Mouse (Mus musculus): ENCODE measurements around the gene Usp49.
"Not testable (repeated sequence)": the region's sequence is repeated elsewhere in the genome, so short reads cannot be mapped to it uniquely, and the experiment has no call there.

The Usp49 gene

DNA sequence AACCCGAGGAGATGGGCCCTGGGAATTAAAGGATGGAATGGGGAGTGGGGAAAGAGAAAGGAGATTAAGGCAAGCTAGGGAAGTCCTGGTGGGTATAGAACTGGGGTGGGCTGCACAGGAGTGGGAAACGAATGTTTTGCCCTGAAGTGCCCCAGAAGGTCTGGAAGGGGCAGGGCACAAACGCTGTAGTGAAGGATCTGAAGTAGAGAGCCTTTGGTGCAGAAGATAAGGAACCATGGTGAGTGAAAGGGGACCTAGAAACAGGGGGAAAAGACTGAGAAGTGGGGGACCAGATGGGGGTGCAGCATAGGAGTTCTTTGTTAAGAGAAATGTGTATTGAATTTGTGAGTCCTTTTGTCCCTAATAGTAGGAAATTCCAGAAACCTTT is at the start of gene Usp49:
Usp49 (plus strand) TSS at position 13 of the 388 bp plus-strand sequence.
- DNase-seq (ENCODE audit: low spot score): no peak

DNA sequence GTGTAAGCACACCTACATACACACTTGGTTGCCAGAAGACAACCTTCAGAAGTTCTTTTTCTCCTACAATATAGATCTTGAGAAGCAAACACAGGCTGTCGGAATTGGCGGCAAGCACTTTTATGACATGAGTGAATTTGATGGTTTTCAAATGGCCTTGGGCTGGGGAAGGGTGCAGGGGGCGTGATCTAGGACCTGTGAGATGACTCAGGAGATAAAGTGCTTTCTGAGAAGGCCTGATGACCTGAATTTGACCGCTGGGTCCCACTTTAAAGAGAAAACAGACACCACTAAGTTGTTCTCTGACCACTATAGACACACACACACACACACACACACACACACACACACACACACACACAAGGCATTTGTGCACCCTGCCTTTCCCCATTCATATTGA is 49.5 kb upstream of the Usp49 start:
- no peak for DNase-seq (ENCODE audit: low spot score)

DNA sequence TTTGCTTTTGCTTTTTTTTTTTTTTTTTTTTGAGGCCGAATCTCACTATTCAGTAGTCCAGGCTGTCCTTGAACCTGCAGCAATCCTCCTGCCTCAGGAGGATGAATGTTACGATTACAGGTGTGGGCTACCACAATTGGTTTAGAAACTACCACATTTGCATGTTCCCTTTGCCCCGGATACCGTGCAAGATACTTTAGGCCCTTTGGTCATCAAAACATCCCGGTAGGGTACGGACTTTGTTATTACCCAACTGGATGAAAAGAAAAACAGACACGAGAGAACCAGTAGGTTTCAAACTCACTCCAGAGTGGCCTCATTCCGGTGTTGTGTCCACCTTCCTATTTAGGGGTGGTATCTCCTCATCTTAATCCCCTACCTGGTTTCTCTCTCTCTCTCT is 42.0 kb upstream of the Usp49 start:
- no peak for DNase-seq (ENCODE audit: low spot score)

DNA sequence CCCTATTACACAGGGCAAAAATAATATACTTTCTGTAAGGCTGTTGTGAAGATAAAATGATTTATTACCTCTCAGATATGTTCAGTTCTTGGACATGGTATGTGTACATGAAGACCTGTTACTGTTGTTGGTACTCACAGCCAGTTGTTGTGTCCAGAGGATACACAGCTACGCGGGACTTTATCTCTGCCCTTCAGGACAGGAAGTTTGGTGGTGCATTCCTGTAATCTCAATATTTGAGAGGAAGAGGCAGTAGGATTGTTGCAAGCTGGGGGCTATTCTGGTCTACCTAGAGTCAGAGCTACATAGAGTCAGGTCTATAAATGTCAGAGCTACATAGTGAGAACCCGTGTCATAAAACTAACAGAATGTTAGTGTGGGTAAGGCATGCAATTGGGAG is 39.4 kb upstream of the Usp49 start:
- DNase-seq (ENCODE audit: low spot score): no peak

DNA sequence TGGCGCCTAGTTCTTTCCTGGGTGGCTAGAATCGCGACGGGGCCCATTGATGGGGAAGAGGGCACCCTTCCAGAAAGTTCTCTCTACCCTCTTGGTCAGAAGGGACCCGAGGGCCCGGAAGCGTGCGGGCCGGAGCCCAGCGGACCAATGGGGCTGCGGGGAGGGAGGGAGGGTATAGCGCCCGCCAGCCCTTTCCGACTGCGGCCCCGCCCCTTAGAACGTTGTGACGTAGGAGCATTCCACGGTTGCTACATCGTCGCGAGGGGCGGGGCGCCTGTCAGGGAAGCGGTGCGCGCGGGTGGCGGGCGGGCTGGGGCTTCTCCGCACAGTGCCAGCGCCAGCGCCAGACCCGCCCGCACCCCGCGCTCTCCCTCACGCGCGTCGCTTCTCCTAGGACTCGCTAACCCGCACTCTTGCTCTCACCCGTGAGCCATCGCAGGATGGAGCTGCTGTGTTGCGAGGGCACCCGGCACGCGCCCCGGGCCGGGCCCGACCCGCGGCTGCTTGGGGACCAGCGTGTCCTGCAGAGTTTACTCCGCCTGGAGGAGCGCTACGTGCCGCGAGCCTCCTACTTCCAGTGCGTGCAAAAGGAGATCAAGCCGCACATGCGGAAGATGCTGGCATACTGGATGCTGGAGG is 37.2 kb upstream of the Usp49 start:
- peak; percentile 96 for DNase-seq (ENCODE audit: low spot score)

DNA sequence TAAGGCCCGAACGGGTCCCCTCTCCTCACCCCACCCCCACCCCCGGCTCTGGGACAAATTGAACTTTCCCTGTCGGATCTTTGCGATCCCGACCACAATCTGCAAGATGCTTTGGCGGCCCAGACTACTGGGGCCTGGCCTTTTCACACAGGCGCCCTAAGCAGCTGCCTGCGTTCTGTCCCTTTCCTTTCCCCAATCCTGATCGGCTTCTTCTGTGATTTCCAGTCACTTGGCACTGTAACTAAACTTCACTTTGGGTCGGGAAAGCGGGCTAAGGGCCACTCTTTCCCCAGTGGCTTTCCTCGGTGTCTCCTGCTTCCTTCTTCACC is 36.7 kb upstream of the Usp49 start:
- DNase-seq (ENCODE audit: low spot score): no peak

DNA sequence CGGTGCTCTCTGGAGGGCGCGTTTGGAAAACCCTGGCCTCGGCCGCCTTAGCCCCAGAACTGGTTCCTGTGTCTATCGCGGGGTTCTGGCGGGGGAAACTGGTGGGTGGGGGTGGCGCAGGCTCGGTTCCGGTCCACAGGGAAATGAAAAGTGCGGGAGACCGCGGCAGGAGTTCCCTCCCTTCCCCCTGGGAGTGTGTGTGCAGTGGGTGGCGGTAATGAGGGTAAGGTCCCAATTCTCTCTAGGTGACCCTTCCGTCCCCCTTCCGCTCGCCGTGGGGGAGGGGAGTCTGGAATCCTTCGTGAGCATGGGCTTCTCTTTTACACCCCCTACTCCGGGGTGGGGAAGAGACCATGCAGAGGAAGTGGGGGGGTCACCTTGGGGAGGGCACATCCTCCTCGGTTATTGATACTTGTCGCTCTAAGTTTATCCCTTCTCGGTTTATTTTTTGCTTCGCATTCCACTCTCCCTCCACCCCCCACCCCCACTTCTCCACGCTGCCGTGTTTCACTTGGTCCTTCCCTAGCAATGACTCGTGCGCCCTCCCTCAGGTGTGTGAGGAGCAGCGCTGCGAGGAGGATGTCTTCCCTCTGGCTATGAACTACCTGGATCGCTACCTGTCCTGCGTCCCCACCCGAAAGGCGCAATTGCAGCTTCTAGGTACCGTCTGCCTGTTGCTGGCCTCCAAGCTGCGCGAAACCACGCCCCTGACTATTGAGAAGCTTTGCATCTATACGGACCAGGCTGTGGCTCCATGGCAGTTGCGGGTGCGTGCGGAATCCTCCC is 36.1 kb upstream of the Usp49 start:
- DNase-seq (ENCODE audit: low spot score): peak; percentile 44

DNA sequence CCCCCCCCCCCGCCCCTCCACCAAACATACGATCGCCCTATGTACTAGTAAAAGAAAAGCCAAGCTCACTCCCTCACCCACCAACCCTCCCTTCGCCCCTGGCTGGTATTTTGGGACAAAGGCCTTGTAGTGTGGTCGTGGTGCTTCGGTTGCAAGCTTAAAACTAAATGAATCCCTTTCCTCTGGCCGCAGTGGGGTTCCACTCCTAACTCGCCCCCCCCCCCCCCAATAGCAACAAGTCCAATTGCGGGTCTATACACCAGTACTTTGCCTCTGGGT is 35.6 kb upstream of the Usp49 start:
- no peak for DNase-seq (ENCODE audit: low spot score)

DNA sequence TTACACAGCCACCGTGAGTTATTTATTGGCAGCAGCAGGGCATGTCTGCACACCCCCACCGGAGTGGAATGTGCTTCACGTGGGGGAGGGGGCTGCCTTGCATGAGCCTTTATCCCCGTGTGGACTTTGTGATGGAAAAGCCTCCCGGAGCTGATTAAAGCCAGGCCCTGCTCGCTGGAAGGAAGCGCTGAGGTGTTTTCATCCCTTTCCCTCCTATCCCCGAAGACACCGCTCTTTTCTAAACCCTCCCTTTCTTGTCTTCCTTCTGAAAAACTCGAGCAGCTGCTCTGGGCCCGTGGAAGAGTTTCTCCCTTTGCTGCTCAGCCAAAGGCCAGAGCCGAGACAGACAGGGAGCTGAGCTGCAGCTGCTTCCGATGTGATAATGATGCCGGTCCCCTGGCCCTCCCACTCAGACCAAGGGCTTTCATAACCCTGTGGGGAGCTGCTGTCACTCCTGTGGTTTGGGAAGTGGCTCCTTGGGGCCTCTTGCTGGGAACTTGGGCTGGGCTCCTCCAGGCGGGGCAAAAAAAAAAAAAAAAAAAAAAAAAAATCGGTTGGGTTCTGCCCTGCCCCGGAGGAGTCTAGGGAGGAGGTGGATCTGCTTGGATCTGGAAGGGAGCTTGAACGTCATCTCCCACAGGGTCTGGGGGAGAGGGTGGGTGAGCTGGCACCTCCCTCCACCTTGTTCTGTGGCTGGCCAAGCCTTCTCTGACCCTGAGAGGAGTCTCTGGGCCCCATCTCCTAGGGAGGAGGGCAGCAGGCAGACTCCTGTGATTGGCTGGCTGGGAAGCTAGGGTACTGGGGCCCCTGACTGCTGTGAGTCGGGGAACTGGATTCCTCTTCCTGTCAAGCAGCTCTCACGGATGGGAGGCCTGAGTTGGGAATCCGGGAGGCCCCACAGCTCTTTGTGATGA is 35.0 kb upstream of the Usp49 start:
- DNase-seq (ENCODE audit: low spot score): peak; percentile 70

DNA sequence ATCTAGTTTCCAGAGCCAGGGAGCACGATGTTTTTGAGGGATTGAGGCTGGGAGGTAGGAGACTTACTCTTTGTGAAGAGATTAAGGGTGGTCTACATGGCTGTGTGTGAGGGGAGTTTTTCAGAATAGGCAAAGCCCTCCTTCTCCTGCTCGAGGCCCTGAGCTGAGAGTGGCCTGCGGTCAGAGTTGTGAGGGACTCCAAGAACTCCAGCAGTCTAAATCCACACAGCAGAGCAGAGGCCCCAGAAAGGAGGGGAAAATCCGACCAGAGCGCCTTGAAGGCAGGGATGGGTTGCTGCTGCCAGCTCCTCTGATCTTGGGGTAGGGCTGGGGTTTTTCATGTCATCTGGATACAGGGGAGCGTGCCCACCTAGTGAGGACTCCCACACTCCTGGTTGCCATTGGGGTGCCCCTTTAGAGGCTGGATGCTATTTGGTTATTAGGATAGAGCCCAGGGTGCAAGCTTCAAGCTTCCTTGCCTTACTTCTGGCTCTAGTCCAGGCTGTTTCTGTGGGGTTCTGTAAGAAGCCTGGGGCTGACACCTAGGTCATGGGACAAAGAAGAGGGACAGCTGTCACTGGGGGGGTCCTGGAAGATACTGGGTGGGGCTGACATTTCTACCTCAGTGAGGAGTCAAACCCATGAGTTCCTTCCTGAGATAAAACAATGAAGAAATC is 34.2 kb upstream of the Usp49 start:
- peak; percentile 27 for DNase-seq (ENCODE audit: low spot score)

DNA sequence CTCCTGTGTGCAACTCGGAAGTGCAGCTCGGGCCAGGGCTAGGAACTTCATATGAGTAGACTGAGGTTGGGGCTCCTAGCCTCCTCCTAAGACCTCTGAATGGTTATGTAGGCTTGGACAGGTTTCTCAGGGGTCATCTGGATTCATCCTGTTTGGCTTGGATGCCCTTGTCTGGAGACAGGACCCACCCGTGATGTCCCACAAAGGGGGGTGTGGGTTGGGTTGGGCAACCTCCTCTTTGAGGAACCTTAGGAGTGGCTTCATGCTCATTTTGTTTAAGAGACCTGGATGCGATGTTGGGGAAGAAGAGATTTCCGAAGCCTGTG is 33.7 kb upstream of the Usp49 start:
- DNase-seq (ENCODE audit: low spot score): no peak

DNA sequence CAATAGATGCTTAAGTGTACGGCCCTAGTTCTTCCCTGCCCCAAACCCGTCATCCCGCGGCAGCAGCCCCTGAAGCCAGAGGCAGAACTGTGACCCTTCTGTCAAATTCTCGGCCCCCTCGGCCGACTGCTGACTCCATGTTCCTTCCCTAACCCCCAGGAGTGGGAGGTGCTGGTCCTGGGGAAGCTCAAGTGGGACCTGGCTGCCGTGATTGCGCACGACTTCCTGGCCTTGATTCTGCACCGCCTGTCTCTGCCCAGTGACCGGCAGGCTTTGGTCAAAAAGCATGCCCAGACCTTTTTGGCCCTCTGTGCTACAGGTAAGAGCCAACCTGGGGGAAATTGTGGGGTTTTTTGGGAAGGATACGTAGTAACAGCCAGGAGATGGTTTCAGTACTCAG is 33.2 kb upstream of the Usp49 start:
- no peak for DNase-seq (ENCODE audit: low spot score)

DNA sequence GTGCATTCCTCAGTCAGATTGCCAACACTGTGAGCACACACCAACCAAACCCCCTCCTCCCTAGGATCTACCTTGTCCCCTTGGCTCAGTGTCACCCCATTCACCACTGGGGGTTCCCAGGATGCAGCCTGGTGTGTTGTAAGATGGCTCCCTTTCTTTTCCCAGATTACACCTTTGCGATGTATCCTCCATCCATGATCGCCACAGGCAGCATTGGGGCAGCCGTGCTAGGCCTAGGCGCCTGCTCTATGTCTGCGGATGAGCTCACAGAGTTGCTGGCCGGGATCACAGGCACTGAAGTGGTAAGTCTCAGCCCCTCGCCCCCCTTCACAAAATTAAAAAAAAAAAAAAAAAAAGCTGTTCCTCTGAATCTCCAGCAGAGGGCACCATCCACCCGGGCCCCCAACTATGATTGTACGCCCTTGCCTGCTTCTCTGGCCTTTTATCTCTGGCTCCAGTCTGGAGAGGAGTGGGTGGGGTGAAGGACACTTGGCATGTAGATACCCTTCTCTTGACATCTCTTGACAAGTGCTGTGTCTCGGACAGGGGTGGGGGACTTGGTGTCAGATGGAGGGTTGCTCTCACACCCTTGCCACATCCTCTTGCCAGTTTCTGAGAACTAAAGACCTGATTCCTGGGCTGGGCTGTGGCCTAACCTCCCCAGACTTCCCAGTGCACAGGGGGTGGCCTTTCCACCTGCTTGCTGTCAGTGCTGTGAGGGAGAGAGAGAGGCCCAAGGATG is 32.5 kb upstream of the Usp49 start:
- DNase-seq (ENCODE audit: low spot score): peak; percentile 88

DNA sequence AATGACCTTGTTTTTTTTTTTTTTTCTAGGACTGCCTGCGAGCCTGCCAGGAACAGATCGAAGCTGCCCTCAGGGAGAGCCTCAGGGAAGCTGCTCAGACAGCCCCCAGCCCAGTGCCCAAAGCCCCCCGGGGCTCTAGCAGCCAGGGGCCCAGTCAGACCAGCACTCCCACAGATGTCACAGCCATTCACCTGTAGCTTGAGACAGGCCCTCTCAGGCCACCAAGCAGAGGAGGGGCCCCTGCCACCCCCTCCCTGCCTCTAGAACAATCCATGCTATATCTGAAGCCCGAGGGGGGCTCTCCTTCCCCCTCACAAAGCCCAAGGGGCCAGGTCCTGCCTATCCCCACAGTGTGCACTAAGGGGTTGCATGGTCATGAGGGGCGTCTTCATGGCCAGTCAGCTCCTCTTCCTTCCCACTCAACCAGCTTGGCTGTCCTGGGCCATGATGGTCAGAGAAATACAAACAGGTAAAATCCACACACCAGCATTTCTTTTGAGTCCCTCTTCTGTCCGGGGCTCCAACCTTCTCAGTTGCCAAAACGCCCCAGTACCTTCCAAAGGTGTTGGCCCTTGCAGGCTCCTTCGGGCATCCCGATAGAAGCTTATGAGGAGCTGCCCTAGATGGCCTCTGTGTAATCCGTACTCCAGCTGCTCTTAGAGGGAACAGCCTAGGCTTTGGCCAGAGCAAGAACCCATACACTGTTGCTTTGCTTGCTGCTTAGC is 31.7 kb upstream of the Usp49 start:
- DNase-seq (ENCODE audit: low spot score): not testable (repeated sequence)

DNA sequence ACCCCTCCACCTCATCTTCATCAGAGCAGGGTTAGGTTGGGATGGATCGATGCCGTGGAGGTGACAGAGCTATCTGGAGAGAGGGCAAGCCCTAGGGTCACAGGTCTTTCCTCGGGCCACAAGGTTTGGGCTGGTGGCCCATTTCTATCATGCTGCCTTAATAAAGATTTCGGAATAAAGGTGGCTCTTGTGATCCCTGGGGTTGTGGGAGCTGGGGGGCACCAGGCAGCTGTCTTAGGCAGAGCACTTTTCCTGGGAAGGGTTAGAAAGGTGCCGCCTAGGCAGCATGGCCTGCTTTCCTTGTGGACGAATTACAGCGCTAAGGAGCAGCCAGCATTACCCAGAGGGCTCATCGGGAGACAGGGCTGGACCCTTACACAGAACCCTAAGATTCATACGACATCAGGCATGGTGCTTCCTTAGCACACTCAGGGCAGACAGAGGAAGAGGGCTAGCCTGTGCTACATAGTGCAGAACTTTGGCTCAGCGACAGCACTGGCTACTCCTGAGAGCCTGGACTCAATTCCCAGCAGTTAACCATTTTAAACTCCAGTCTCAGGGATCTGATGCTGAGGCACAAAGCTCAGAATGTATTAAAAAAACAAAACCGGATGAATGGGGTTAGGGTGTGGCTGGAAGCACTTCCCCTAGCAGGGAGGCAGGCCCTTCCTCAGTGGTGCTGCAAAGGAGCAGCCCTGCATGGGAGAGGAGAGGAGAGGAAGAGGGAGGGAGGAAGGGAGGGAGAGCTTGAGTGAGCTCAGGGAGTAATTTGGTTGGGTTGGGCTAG is 30.8 kb upstream of the Usp49 start:
- peak; percentile 25 for DNase-seq (ENCODE audit: low spot score)

DNA sequence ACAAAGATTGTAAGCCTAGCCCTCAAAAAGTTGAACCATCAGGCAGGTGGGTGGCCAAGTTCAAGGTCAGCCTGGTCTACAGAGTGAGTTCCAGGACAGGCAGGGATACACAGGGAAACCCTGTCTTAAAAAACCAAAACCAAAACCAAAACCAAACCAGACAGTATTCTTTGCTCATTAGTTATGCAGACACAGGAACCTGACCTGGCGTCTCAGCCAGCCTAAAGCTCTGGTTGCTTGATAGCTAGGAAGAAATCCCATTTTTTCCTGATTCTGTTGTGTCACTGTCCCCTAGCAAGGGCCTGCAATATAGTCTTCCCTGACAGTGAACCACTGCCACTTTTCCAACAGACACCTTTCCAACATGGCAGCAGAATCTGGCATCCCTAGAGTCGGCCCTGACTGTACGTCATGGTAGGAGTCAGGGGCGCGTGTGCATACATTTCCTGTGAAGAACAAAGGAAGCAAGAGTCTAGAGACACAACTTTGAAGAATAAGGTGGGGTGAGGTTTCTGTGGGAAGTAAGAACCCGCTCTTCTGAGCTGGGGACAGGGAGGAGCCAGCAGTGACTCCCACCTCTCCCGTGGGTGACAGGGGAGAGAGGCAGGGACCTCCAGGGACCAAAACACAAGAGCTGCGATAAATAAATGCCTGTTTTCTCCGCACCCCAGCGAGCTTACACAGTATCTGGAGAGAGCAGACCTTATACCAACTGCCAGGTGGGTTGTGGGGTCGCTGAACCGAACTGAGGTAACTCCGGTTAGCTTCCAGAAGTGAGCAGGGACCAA is 29.7 kb upstream of the Usp49 start:
- peak; percentile 29 for DNase-seq (ENCODE audit: low spot score)

DNA sequence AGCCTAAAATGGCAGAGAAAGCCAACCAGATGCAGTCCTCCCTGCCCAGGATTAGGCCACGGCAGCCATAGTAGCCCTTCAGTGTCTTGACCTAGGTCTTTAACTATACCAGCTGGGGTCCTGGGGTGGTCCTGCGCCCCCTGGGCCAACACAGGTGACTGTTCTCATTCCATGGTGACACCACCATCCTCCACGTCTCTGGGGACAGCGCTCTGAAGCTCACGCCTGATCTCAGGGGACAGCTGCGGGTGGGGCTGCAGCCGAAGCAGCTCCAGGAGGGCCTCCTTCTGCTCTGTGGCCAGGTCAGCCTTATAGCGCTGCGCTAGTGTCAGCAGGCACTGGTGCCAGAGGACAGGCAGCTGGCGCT is 29.1 kb upstream of the Usp49 start:
- no peak for DNase-seq (ENCODE audit: low spot score)

DNA sequence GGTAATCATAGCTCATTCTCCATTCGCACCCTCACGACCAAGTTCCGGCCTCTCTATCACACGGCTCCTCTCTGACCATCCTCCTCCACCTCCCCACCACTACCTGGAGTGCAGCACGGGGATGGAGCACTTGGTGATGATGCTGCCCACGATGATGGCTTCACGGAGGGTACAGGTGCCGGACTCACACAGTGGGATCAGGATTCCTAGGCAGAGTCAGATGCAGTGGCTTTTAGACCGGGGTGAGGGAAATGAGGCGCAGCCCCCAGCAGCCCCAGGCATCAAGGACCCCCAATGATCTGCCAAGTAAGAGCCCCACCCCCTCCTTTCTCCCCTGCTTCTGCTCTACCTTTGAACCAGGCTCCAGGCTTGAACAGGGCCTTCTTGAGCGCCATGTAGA is 28.2 kb upstream of the Usp49 start:
- no peak for DNase-seq (ENCODE audit: low spot score)

DNA sequence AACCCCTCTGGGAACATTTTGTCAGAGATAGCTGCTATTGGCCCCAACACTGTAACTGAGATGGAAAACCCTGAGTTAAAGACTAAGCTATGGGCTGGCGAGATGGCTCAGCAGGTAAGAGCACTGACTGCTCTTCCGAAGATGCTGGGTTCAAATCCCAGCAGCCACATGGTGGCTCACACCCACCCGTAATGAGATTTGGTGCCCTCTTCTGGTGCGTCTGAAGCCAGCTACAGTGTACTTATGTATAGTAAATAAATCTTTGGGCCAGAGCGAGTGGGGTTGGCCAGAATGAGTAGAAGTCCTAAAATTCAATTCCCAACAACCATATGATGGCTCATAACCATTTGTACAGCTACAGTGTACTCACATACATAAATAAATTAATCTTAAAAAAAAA is 24.3 kb upstream of the Usp49 start:
- peak; percentile 38 for DNase-seq (ENCODE audit: low spot score)

DNA sequence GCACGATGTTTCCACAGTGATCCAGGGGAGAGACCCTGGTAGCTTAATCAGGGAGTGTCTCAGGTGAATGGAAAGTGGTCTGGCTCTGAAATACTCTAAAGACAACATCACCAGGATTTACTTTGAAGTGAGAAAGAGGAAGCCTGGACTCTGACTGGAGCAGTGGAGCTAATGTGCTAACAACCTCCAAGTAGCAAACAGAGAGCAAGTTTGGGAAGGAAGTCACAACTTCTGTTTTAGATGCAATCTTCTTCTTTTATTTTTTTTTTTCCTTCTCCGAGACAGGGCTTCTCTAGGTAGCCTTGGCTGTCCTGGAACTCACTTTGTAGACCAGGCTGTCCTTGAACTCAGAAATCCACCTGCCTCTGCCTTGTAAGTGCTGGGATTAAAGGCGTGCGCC is 21.3 kb upstream of the Usp49 start:
- DNase-seq (ENCODE audit: low spot score): no peak
